Mouse (Mus musculus) layer of hippocampus, adult 18-20 months (tissue): ENCODE measurements around the gene Sema4c. TPM values are rescaled to one million over a fixed set of nuclear protein-coding genes. Genes with fewer than 3 reads are reported as not detected.
"Not testable (repeated sequence)": the region's sequence is repeated elsewhere in the genome, so short reads cannot be mapped to it uniquely, and the experiment has no call there.

Experiments used
- DNase-seq, 2 experiments: peaks; one replicate each; pipeline ENCODE4 v3.0.0; 2022; ENCODE audit warnings: low spot score in 2 of 2
- total RNA-seq, 2 experiments: library from RNA; stranded (reverse); gene quantifications; 2 replicates each; pipeline ENCODE4 v1.2.3; 2021

Gene Sema4c
- total RNA-seq, 2 experiments from 2014 or later = 9.7 to 10.6 TPM

DNA sequence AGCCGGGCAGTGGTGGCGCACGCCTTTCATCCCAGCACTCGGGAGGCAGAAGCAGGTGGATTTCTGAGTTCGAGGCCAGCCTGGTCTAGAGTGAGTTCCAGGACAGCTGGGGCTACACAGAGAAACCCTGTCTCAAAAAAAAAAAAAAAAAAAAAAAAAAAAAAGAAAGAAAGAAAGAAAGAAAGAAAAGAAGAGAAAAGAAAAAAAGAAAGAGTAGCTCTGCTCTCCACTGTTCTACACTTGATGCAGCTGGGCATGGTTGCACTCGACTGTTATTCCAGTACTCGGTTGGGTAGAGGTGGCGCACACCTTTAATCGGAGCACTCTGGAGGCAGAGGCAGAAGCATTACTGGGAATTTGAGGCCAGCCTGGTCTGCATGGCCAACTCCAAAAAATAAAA lies 21.4 kb downstream of the Sema4c start, which contains the start of gene Ankrd23:
Gene Ankrd23 (minus strand): TSS at position 101 of the 400 bp plus-strand sequence.
- not testable (repeated sequence) for DNase-seq

DNA sequence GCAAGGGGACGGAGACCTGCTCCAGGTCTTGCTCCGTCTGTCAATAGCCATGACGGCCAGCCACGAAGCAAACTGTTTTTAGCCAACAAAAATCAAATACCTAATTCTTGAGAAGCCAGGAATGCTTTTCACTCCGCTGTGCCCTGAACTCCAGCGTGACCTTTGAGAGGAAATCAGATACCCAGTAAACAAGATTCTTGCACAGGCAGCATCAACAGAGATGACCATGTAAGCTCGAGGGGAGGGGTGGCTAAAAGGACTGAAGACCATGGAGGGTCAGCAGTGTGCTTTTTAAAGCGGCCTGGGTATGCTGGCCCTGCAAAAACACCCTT lies 21.8 kb downstream of the Sema4c start:
- no peak for DNase-seq

DNA sequence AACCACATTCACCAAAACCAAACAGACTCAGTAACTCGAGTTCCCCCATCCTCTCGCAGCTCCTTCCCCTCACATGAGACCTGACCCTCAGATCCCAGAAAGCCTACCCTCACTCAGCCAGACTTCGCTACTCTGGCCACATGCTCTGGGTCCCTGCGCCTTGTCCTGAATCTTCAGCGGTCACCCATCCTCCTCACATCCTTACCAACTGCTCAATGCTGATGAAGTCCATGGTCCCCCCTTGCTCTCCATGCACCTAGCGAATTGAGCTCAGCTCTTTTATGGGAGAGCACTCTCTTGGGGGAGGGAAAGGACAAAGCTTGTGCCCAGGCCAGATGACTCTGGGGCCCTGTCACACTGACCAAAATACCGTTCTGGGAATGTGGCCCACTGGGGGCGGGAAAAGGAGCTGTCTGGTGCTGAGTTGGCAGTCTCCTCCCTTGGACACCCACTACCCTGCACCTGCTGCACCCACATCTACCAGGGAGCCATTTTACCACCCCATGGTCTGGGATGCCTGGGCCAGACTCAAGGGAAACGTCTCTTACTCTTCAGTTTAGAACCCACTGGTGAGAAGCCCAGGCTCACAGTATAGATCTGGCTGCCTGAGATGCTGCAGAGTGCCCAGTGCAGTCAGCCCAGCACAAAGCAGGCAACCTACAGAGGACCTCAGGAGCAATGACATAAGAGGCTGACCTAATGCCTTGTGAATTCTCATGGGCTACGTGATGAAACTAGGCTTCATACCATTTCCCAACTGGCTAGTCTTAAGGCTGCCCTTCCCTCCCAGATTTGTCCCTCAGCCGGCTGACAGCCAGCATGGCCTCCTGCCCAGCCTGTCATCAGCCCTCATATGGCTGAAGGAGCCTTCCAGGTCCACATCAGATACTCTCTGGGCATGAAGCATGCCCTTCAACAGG lies 22.4 kb downstream of the Sema4c start:
- no peak for DNase-seq

DNA sequence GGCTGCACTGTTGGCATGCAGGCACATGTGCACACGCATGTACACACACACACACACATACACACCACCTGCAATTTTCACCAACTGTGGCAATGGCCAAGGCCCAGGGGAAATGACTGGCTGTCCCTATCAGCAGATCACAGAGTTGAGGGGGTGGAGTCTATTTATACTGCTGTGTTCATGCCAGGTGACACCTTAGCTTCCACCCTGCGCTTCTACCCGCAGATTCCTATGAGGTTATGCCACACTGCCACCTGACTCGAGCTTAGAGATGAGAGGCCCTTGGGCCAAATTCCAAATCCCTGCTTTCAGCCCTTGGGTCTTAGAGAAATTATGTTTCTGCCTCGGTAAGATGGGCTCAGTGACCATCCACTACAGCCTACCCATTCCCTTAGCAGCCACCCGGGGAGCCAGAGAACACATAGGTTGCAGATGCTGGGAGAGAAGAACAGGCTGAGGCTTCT lies 23.5 kb downstream of the Sema4c start:
- no peak for DNase-seq

DNA sequence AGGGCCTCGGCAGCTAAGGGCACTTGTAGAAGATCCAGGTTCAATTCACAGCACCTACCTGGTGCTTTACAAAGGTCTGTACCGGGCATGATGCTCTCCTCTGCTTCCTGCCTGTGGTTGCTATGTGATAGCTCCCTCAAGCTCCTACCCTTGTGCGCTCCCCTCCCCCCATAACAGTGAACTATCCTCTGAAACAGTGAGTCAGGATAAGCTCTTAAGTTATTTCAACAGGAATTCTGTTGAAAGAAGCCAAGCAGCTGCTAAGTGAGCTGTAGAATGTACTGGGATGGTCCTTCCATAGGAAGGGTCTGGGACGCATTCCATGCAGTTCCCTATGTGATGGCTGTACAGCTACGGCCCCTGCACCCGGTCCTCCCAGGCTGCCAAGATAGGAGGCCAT lies 24.6 kb downstream of the Sema4c start:
- DNase-seq = no peak

DNA sequence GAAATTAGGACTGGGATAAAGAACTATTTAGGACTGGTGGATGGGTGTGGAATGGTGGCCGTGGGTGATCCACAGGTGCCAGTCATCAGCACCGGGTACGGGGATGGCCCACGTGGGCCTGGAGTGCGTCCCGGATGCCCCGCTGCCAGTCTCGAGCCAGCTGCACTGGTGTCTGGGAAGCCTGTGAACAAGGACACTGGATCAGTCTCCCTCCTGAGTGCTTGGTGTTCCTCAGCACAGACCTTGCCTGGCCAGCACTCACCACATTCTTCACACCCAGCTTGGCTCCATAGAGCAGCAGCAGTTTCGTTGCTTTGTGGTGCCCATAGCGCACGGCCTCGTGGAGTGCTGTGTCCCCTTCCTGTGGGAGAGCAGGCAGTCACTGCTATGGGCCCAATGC lies 26.7 kb downstream of the Sema4c start:
- DNase-seq = no peak

DNA sequence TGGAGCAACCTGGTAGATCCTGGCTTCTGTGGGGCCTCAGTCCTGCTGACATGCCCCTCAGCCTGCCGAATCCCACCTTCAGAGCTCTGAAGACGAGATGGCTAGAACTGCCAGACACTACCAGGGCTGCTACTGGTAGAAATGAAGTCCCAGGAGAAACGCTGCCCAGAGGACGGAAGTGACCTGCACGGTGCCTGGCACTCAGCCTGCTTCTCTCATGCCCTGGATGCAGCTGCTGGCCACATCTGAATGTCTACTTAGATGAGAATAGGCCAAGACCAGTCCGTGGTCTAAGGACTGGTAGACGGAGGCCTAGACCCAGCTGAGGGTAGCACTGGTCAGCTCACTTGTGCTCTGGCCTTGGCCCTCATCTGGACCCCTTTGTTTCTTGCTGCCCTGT lies 27.2 kb downstream of the Sema4c start:
- no peak for DNase-seq

DNA sequence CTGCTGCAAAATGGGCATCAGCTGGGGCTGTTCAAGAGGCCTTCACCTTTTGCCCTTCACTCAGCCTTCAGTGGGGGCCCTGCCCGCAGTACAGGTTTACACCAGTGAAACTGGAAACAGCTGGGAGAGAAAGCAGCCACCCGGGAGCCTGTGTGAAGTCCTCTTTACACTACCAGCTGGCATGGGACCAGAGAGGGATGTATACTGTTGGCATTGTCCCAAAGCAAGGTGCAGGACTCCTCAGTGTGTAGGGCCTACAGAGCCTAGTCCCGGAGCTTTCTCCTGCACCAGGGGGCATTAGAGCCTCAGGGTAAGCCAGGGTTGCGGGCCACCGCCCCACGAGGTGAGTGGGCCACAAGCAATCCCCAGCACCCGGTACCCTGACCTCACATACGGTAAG lies 27.7 kb downstream of the Sema4c start:
- no peak for DNase-seq

DNA sequence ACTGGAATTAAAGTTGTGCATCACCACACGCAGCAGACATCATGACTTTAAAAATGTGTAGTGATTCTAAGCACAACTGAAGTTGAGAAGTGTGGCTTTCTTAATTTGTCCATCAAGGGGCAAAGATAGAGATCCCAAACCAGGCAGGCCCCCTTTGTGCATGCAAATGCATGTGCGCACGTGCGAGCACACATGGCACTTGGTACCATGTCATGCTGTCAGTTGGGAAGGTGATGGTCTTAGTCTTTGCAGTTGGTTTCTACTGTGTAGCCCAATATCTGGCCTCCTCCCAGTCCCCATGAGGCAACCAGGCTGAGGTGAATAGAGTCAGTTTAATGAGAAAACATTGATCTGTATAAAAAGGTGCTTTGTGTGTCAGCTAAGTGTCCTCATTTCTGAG lies 28.3 kb downstream of the Sema4c start:
- DNase-seq = no peak

DNA sequence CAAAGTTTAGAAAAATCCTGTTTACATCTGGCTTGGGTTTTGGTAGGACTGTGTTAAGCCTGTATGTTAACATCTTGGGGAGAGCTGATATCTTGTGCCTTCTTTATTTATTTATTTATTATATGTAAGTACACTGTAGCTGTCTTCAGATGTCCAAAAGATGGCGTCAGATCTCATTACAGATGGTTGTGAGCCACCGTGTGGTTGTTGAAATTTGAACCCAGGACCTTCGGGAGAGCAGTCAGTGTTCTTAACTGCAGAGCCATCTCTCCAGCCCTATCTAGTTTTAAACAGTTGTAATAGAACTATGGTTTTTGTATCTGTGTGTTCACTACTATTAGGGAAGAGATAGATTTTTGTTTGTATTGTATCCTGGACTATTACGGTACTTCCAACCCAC lies 28.9 kb downstream of the Sema4c start:
- no peak for DNase-seq

DNA sequence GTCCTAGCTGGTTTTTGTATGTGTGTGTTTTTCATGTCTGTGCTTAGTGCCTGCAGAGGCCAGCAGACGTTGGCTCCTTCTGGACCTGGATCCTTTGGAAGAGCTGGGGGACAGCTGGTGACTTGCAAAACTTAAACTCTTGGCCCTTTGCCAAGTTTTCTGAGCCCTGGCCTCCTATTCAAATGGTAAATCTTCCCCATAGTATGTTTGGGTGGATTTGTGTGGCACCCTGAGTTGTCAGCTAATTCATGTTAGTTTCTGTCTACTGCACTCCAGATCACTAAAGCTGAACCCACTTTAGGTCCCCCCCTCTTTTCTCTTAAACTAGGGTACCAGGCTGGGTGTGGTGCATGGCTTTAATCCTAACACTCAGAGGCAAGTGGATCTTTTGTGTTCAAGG lies 29.8 kb downstream of the Sema4c start:
- no peak for DNase-seq

DNA sequence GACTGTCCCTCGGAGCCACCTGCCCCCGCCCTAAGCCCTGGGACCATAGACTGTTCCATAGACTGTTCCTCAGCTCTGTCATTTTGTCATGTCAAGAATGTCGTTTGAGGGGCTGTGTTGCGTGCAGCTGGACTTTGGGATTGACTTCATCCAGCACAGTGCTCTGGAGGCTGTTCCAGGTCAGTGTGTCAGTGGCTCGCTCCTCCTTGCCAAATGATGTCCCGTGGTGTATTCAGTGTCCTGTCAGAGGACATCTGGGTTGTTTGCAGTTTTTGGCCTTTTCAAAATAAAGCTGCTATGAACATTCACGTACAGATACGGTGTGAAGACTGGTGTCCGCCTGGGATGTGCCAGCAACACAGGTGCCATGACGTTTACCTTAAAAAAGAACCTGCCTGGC lies 31.2 kb downstream of the Sema4c start:
- no peak for DNase-seq

DNA sequence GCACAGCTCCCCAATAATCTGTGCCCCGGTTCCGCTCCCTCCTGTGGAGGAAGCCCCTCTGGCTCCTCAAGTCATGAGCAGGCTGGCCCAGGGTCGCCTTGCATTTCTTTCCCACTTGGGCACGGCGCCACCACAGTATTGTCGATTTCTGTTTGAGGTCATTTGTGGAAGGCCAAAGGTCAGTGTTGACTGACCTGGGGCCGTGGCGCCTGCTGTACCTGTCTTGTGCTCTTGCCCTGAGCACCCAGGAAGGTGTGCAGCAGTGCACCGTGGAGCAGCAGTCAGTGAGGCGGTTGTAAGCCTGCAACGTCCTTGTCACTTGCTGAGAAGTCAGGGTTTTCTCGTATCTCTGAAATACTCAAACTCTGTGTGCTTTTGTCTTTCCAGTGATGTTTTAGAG lies 32.4 kb downstream of the Sema4c start:
- no peak for DNase-seq

DNA sequence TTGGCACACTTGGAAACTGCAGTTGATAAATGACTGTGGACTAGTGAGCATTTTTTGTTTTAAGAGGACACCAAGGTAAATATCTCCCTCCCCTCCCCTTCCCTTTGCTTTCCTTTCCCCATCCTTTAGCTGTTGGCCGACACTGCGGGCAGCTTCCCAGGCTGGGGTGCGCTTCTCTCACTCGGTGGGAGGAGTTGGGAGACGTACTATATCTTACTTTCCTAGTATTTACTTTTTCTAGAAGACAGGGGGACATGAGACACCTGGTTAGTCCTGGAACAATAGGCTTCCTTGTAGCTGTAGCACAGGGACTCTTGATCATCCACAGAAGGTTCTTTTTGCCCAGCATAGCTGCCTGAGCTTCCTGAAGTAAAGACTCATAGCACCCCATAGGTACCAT lies 34.1 kb downstream of the Sema4c start:
- DNase-seq = no peak

DNA sequence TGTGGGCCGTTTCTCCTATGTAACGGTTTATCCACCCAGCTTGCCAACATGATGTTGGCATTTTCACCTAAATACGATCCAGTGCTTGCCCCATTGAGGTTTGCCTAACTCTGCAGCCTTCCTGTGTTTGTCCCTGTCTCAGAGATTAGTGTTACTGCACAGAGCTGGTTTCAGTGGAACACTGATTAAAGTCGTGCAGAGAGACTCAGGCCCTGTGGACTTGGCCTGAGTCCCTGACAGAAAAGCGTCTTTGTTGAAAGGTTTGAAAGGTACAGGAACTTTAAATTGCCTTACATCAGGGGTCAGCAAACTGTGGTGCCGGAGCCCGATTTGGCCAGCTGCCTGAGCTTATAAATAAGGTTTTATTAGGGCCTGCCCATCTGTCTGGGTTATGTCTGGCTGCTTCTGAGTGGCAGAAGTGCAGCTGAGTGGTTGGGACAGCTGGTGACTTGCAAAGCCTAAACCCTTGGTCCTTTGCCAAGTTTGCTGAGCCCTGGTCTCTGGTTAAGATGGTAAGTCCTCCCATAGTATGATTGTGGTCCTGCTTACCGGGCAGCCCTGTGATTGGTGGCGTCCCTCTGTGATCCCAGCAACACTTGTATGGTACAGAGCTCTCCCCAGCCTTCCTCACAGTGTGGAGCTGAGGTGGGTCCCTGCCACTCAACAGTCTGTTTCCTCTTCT lies 34.7 kb downstream of the Sema4c start:
- peak in 1 of 2 experiments; percentile 9 for DNase-seq

DNA sequence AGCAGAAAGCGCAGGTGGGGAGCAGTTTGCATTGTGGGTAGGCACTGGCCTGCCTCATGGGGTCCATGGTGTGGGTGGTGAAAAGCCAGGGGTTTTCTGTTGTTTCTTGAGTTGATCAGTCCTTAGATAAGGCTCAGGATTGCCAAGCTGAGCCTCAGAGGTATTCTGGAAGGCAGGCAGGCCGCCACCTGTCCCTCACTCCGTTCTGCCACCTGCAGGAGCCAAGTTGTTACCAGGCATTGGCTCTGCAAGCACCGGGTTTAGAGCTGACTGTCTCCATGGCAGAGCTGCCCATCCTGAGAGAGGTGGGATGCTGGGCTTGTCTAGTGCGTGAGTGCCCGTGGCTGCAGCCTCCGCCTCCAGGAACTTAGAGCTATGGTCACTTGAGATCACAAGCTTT lies 35.9 kb downstream of the Sema4c start:
- DNase-seq = no peak

DNA sequence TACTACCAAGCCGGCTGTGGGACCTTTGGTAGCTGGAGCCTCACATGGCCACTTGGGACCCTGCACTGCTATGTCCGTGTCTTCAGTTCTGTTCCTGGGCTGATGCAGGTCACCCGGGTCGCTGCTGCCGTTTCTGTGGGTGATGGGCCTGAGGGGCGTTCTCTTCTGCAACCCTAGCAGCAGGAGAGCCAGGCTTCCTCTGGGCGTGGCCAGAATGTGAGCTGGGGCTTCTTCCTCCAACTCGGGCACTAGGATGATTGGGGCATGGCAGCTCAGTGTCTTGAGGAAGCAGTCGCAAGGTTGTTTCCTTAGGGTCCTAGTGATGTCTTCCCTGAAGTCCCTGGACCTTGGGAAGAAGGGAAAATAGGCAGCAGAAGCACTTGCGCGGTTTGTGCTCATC lies 38.5 kb downstream of the Sema4c start:
- no peak for DNase-seq

DNA sequence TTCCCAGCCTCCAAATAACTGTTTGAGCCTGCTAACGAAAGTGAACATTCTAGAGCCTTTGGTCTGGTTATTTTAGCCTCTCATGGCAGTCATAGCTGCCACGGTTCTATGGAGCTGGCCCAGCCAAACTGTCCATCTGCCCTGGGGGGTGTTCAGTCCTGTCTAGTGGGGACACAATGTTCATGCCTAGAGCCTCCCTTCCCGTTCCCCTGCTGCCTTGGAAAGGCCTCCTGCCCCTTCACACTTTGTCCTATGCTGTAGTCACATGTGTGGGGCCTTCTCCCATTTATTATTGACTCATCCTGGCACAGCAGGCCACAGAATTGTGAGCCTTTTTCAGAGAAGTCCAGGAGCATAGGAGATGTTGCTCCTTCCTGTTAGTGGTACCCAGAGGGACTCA lies 39.9 kb downstream of the Sema4c start:
- no peak for DNase-seq

DNA sequence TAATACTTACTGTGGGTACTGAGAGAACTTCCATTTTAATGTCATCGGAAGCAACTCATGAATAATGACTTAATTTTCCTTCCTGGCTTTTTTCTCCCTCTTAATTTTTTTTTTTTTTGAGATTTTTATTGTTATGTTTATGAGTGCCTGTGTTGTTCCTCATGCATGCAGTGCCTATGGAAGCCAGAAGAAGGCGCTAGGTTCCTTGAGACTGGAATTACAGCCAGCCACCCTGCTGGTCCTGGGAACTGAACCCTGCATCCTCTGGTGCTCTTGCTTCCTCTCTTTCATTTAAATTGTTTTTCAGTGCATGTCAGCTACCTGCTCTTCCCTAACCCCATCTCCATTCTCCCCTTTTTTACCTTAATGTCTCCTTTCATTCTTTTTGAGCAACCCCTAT lies 44.4 kb downstream of the Sema4c start:
- no peak for DNase-seq

DNA sequence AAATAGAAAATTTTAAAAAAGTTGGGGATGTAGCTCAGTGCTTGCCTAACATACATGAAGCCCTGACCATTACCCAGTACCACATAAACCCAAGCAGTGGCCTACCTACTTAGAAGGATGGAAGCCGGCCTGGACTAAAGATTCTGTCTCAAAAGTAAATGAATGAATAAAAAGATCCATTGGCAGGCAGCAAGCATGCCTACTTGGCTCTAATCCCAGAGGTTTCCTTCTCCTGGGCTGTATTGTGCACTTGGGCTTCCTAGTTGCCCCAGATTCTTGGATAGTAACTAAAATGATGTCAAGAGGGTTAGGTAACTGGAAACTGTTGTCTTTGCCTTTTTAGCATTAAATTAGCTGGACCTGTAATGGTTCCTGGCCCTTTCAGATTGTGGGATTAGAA lies 44.8 kb downstream of the Sema4c start:
- DNase-seq = peak in 1 of 2 experiments; percentile 50

DNA sequence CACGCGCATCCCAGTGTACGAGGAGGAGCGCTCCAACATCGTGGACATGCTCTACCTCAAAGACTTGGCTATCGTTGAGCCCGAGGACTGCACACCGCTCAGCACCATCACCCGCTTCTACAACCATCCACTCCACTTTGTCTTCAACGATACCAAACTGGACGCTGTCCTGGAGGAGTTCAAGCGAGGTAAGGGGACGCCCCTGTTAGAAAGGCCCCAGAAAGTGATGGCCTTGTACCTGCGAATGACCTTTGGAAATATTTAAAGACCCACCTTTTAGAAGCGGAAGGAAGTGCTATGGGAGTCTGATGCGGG lies 45.2 kb downstream of the Sema4c start:
- no peak for DNase-seq

DNA sequence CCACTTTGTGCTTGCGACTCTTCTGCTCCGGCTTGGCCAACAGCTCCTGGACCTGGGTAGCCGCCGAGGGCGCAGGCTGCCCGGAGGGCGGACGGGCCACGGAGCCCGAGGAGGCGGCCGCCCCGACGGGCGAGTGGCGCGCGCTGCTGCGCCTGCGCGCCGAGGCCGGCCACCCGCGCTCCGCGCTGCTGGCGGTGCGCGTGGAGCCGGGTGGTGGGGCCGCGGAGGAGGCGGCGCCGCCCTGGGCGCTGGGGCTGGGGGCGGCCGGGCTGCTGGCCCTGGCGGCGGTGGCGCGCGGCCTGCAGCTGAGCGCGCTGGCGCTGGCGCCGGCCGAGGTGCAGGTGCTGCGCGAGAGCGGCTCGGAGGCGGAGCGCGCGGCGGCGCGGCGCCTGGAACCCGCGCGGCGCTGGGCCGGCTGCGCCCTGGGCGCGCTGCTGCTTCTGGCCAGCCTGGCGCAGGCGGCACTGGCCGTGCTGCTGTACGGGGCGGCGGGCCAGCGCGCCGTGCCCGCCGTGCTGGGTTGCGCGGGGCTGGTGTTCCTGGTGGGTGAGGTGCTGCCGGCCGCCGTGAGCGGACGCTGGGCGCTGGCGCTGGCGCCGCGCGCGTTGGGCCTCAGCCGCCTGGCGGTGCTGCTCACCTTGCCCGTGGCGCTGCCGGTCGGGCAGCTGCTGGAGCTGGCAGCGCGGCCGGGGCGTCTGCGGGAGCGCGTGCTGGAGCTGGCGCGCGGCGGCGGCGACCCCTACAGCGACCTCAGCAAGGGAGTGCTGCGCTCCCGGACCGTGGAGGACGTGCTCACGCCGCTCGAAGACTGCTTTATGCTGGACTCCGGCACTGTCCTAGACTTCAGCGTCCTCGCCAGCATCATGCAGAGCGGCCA lies 45.8 kb downstream of the Sema4c start:
- peak; percentile 47 to 58 for DNase-seq
